Mouse (Mus musculus): Measurements from ENCODE around the gene Ankrd55.

GRCm38 (mm10) chr13:112264666-112265065 lies 23.6 kb upstream of the Ankrd55 start:
- TF ChIP-seq CTCF (IDR thresholded peaks at IDR 0.05; ENCODE audit: low read depth, low read length), result no peak
- no peak for TF ChIP-seq POLR2A (IDR thresholded peaks at IDR 0.05; ENCODE audit: borderline replicate concordance, low read depth, low read length)

Measured in bone marrow macrophage, adult 2 months (primary cell).